ENCODE assay signal across 10 mouse cellular contexts in the genomic region with DNA sequence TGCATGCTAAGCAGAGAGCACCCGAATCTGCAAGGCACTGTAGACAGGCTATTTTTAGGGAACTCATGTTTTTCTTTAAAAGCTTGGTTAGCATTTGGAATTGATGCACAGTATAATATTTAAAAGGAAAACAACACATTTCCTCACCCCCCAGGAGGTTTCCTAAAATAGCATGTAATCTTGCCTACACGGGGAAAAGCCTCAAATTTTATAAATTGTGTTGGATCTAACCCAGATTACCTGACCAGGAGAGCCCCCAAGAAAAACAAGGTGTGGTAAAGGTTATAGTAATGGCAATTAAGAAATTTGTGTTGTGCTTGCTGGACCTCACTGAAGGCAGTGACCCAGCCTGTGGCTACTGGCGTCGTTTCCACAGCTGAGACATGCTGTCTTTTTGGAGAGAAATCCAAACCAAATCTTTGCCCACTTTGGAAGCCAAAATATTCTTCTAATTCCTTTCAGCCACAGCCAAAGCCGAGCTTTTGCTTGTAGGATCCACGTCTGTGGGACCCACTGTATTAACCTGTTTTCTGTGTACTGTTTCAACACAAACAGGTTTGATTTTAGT.
DNase-seq lines count a peak whose midpoint lies in the region.
"Had no signal": no experiment of that assay in that cellular context is flagged by ENCODE, and none has a peak within 500 bp of the region (broad histone marks: within the 10 kb centered on the region; RNA-seq: fewer than 3 reads in every experiment).

No protein-coding gene starts in this region.

- intact Hi-C loops in heart, postnatal 36 days (cut with DNase I), result no loop called here

- DNase-seq in cerebellum, postnatal 10 days, result peak; percentile 49 to 50
- no peak for DNase-seq in cerebellum, adult 9-11 months
- peak; percentile 14 to 18 for DNase-seq in heart, postnatal 36 days
- DNase-seq in heart, postnatal 4 days, result no peak
- peak; percentile 28 for DNase-seq in lung, postnatal 36 days
- DNase-seq in lung, adult 18-20 months, result no peak
- DNase-seq in urinary bladder, postnatal 4 days (ENCODE audit: low spot score in 2 of 2), result no peak
- DNase-seq in thymus, postnatal 0 days (ENCODE audit: low spot score), result no peak
- DNase-seq: adrenal gland, postnatal 14 days; right cerebral cortex, postnatal 25 days had no signal

Comparison
In these comparisons a context has a peak if more than half of its experiments do, and no peak if none do; other contexts are left out.
1. DNase-seq: peak in cerebellum, postnatal 10 days (2 of 2), heart, postnatal 36 days (2 of 2) and lung, postnatal 36 days (single experiment); none in cerebellum, adult 9-11 months (single experiment), heart, postnatal 4 days (single experiment), lung, adult 18-20 months (0 of 2), urinary bladder, postnatal 4 days (0 of 2) and thymus, postnatal 0 days (single experiment).